Mouse (Mus musculus) stomach, embryonic 16.5 days (tissue): ENCODE data around the gene Abcb8. TPM values are rescaled to one million over a fixed set of nuclear protein-coding genes. Genes with fewer than 3 reads are reported as not detected.

Experiments used
- ATAC-seq: fragments of 200-750 bp; cut with Nextera tagmentation; 2 replicates; pipeline ENCODE4 v1.8.0; 2017; ENCODE audit warnings: moderate number of reproducible peaks, moderate TSS enrichment; ENCODE audit not compliant: insufficient read depth, low FRiP score
- H3K27ac ChIP-seq: fragments of 300-500 bp; sonication (generic); 2 replicates; pipeline ENCODE4 v1.5.1; 2014; ENCODE audit warnings: low read length
- H3K27me3 ChIP-seq: fragments of 300-500 bp; sonication (generic); 2 replicates; pipeline ENCODE4 v1.6.1; 2014; ENCODE audit warnings: low read length, control low read depth, mixed read lengths; ENCODE audit not compliant: control insufficient read depth, insufficient read depth
- H3K36me3 ChIP-seq: fragments of 300-500 bp; sonication (generic); 2 replicates; pipeline ENCODE4 v1.6.1; 2014; ENCODE audit warnings: low read length; ENCODE audit not compliant: control insufficient read depth, insufficient read depth
- H3K4me1 ChIP-seq: fragments of 300-500 bp; sonication (generic); 2 replicates; pipeline ENCODE4 v1.6.1; 2014; ENCODE audit warnings: low read length, control low read depth, mixed read lengths; ENCODE audit not compliant: control insufficient read depth, insufficient read depth
- H3K4me2 ChIP-seq: fragments of 300-500 bp; sonication (generic); 2 replicates; pipeline ENCODE4 v1.6.1; 2014; ENCODE audit warnings: low read depth, low read length, mixed read lengths
- H3K4me3 ChIP-seq: fragments of 300-500 bp; sonication (generic); replicated peaks from 2 replicates; pipeline ENCODE4 v1.5.1; 2014; ENCODE audit warnings: mild to moderate bottlenecking, low read length
- H3K9ac ChIP-seq: fragments of 300-500 bp; sonication (generic); 2 replicates; pipeline ENCODE4 v1.6.1; 2014; ENCODE audit warnings: low read length
- H3K9me3 ChIP-seq: fragments of 300-500 bp; sonication (generic); replicated peaks from 2 replicates; pipeline ENCODE4 v1.6.1; 2016; ENCODE audit warnings: low read length, control low read depth; ENCODE audit not compliant: control insufficient read depth
- WGBS: fragments of 180-500 bp; shearing (Covaris S2); extraction: QIAGEN DNeasy Blood & Tissue Kit; methylation state at CpG from one replicate; pipeline ENCODE4 v1.1.7; 2014; 5-methylcytosine and 5-hydroxymethylcytosine counted together
- polyA plus RNA-seq: library from polyadenylated mRNA; unstranded; fragments of >200 nt; fragmentation: Nextera tagmentation; extraction: Ambion mirVana; gene quantifications from 2 replicates; pipeline ENCODE4 v1.2.1, GENCODE M21; 2015

Gene Abcb8
- polyA plus RNA-seq, result 48.4 and 61.7 TPM in 2 replicates

GRCm38 (mm10) chr5:24393392-24393997, at the start of gene Abcb8:
Gene Abcb8, plus strand, starts transcription at chr5:24393663.
- no peaks in the 10 kb centered on the region for H3K36me3 ChIP-seq
- H3K27ac ChIP-seq, result peak within 1 kb of the TSS; percentile 87
- H3K4me2 ChIP-seq, result peak within 1 kb of the TSS; percentile 68
- WGBS, result 17% methylated on average over 7 of the region's 7 CpGs
- 0 out of 2 replicates have a peak, but pooled peaks have one; percentile 3 for ATAC-seq
- H3K9ac ChIP-seq, result peak within 1 kb of the TSS; percentile 77
- H3K27me3 ChIP-seq, result no peaks in the 10 kb centered on the region; the same call in 1 of the 2 replicates
- H3K4me3 ChIP-seq, result peak within 1 kb of the TSS; percentile 67
- H3K9me3 ChIP-seq, result no peaks in the 10 kb centered on the region
- peaks cover 15% of the 10 kb centered on the region; the same call in 1 of the 2 replicates for H3K4me1 ChIP-seq

GRCm38 (mm10) chr5:24343977-24344436, 49.5 kb upstream of the Abcb8 start:
- Histone ChIP-seq H3K27me3 (no peaks in the 10 kb centered on the region), H3K9me3 (no peaks in the 10 kb centered on the region), H3K4me1 (peaks cover 38% of the 10 kb centered on the region), H3K9ac (peak overlapping the region; percentile 51), H3K4me3 (no peak overlapping the region), H3K4me2 (peak overlapping the region; percentile 44), H3K36me3 (no peaks in the 10 kb centered on the region), H3K27ac (peak overlapping the region; percentile 84)
- no peak for ATAC-seq
- 21% methylated on average over 2 of the region's 2 CpGs for WGBS

GRCm38 (mm10) chr5:24344477-24345051, 48.9 kb upstream of the Abcb8 start:
- 10% methylated on average over 12 of the region's 12 CpGs for WGBS
- peaks cover 43% of the 10 kb centered on the region for H3K4me1 ChIP-seq
- no peak overlapping the region; the same call in 1 of the 2 replicates for H3K4me3 ChIP-seq
- no peaks in the 10 kb centered on the region for H3K9me3 ChIP-seq
- H3K27ac ChIP-seq, result peak overlapping the region; percentile 84
- peak overlapping the region; percentile 44 for H3K4me2 ChIP-seq
- H3K9ac ChIP-seq, result peak overlapping the region; percentile 51
- H3K27me3 ChIP-seq, result no peaks in the 10 kb centered on the region
- no peaks in the 10 kb centered on the region for H3K36me3 ChIP-seq
- peak; percentile 83 for ATAC-seq

GRCm38 (mm10) chr5:24346313-24346712, 47.1 kb upstream of the Abcb8 start:
- H3K4me1 ChIP-seq, result peaks cover 53% of the 10 kb centered on the region
- WGBS, result 79% methylated on average over 7 of the region's 7 CpGs
- ATAC-seq, result no peak

GRCm38 (mm10) chr5:24347186-24347875, 46.1 kb upstream of the Abcb8 start:
- WGBS, result 31% methylated on average over 7 of the region's 7 CpGs
- no peaks in the 10 kb centered on the region for H3K36me3 ChIP-seq
- H3K4me3 ChIP-seq, result no peak overlapping the region
- peaks cover 6% of the 10 kb centered on the region; the same call in 1 of the 2 replicates for H3K27me3 ChIP-seq
- H3K4me1 ChIP-seq, result peaks cover 59% of the 10 kb centered on the region
- no peaks in the 10 kb centered on the region for H3K9me3 ChIP-seq
- 0 out of 2 replicates have a peak overlapping the region, but pooled peaks have one; percentile 15 for H3K27ac ChIP-seq
- ATAC-seq, result no peak
- peak overlapping the region; percentile 97; the same call in 1 of the 2 replicates for H3K4me2 ChIP-seq
- no peak overlapping the region for H3K9ac ChIP-seq

More at GRCm38 (mm10) chr5:24346313-24346712, 47.1 kb upstream of the Abcb8 start:
- Histone ChIP-seq H3K27me3 (peaks cover 5% of the 10 kb centered on the region; the same call in 1 of the 2 replicates), H3K27ac (no peak overlapping the region), H3K9ac (no peak overlapping the region), H3K4me3 (no peak overlapping the region), H3K36me3 (no peaks in the 10 kb centered on the region), H3K4me2 (no peak overlapping the region), H3K9me3 (no peaks in the 10 kb centered on the region)

GRCm38 (mm10) chr5:24348128-24348527, 45.3 kb upstream of the Abcb8 start:
- Histone ChIP-seq H3K4me3 (peak overlapping the region; percentile 49), H3K36me3 (no peaks in the 10 kb centered on the region), H3K4me2 (peak overlapping the region; percentile 97), H3K27ac (peak overlapping the region; percentile 51; the same call in 1 of the 2 replicates), H3K9me3 (no peaks in the 10 kb centered on the region), H3K27me3 (peaks cover 9% of the 10 kb centered on the region; the same call in 1 of the 2 replicates), H3K4me1 (peaks cover 59% of the 10 kb centered on the region), H3K9ac (peak overlapping the region; percentile 61)
- peak; percentile 39 for ATAC-seq
- WGBS, result under 1% methylated on average over 41 of the region's 41 CpGs

- H3K27ac ChIP-seq, result peak overlapping the region; percentile 51
Observed at GRCm38 (mm10) chr5:24348546-24348945, 44.9 kb upstream of the Abcb8 start.

GRCm38 (mm10) chr5:24350073-24350472, 43.4 kb upstream of the Abcb8 start:
- H3K4me2 ChIP-seq, result peak overlapping the region; percentile 94
- H3K9ac ChIP-seq, result peak overlapping the region; percentile 88; the same call in 1 of the 2 replicates
- no peak overlapping the region for H3K27ac ChIP-seq
- H3K4me1 ChIP-seq, result peaks cover 50% of the 10 kb centered on the region
- peaks cover 9% of the 10 kb centered on the region; the same call in 1 of the 2 replicates for H3K27me3 ChIP-seq
- peak overlapping the region; percentile 70 for H3K4me3 ChIP-seq
- H3K9me3 ChIP-seq, result no peaks in the 10 kb centered on the region
- H3K36me3 ChIP-seq, result no peaks in the 10 kb centered on the region
- ATAC-seq, result no peak
- WGBS, result 46% methylated on average over 3 of the region's 3 CpGs

More at GRCm38 (mm10) chr5:24348546-24348945, 44.9 kb upstream of the Abcb8 start:
- H3K9ac ChIP-seq, result peak overlapping the region; percentile 61
- H3K4me3 ChIP-seq, result peak overlapping the region; percentile 49
- no peaks in the 10 kb centered on the region for H3K36me3 ChIP-seq
- peak overlapping the region; percentile 97 for H3K4me2 ChIP-seq
- peaks cover 9% of the 10 kb centered on the region; the same call in 1 of the 2 replicates for H3K27me3 ChIP-seq
- peaks cover 59% of the 10 kb centered on the region for H3K4me1 ChIP-seq
- H3K9me3 ChIP-seq, result no peaks in the 10 kb centered on the region
- under 1% methylated on average over 30 of the region's 30 CpGs for WGBS
- ATAC-seq, result no peak
